17 mouse cellular contexts compared by ENCODE assay signal in the genomic region with DNA sequence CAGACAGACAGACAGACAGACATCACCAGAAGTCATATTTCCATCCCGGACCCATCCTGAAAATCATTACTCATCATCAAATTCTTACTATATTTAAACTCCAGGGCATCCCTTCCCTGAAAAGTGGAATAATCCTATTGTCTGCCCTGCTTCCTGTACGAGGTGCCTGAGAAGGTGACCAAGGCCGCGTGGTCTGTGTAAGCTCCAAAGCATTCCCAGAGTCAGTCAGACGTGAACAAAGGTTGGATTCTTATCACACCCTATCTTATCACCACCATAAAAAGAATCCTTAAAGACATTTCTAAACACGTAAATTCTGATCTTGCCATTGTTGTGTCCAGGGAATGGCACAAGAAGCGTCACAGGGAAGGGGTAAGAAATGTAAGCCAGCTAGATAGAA. TPM values are rescaled to one million over a fixed set of nuclear protein-coding genes. Genes with fewer than 3 reads are reported as not detected.
"Had no signal": no experiment of that assay in that cellular context is flagged by ENCODE, and none has a peak within 500 bp of the region (broad histone marks: within the 10 kb centered on the region; RNA-seq: fewer than 3 reads in every experiment).

No protein-coding gene starts in this region.

- H3K36me3 ChIP-seq: midbrain, embryonic 10.5 days; midbrain, embryonic 12.5 days; neural tube, embryonic 12.5 days had no signal

- H3K9ac ChIP-seq: lung, embryonic 14.5 days; midbrain, embryonic 12.5 days; neural tube, embryonic 12.5 days had no signal

- H3K27ac ChIP-seq: midbrain, embryonic 12.5 days; neural tube, embryonic 12.5 days had no signal

- H3K4me3 ChIP-seq: midbrain, embryonic 10.5 days; midbrain, embryonic 12.5 days; neural tube, embryonic 12.5 days had no signal

- H3K4me2 ChIP-seq: lung, embryonic 14.5 days; midbrain, embryonic 12.5 days; neural tube, embryonic 12.5 days had no signal

- DNase-seq: lung, adult 18-20 months; lung, embryonic 14.5 days; lung, postnatal 10 days; lung, postnatal 4 days; midbrain, embryonic 14.5 days; retina, postnatal 1 day; right cerebral cortex, adult 18-20 months; right cerebral cortex, postnatal 14 days; thymus, adult 18-20 months; thymus, postnatal 14 days; thymus, postnatal 36 days had no signal

- H3K9me3 ChIP-seq: midbrain, embryonic 10.5 days; midbrain, embryonic 12.5 days; neural tube, embryonic 12.5 days had no signal

- ATAC-seq: midbrain, embryonic 16.5 days had no signal

- H3K27me3 ChIP-seq: midbrain, embryonic 12.5 days; neural tube, embryonic 12.5 days had no signal

RNA-seq across cellular contexts. Expression of a gene that starts 18.0 kb away (rescaled TPM):
- total RNA-seq: neutrophil, adult 5-6 weeks had no signal

RNA-seq across cellular contexts. Expression of a gene that starts 18.2 kb away (rescaled TPM):
- total RNA-seq: megakaryocyte-erythroid progenitor cell, adult 5-6 weeks; neutrophil, adult 5-6 weeks had no signal
